Mouse (Mus musculus): ENCODE measurements around the gene Ackr3. TPM values are rescaled to one million over a fixed set of nuclear protein-coding genes. Genes with fewer than 3 reads are reported as not detected.

The Ackr3 gene
- total and polyA plus RNA-seq, 3 experiments, result 0.11 TPM; not detected in 2

- TF ChIP-seq GATA2 (IDR thresholded peaks at IDR 0.05; ENCODE audit: borderline replicate concordance, low read depth, low read length) (no peak), CTCF (IDR thresholded peaks at IDR 0.05; ENCODE audit: low read depth, low read length) (no peak), POLR2AphosphoS5 (IDR thresholded peaks at IDR 0.05; ENCODE audit: insufficient replicate concordance, low read depth, low read length) (no peak), TAL1 (conservative IDR thresholded peaks at IDR 0.05; ENCODE audit: low read depth, low read length) (no peak), GATA1 (IDR thresholded peaks at IDR 0.05; ENCODE audit: borderline replicate concordance, low read length) (no peak)
Observed at GRCm38 (mm10) chr1:90260704-90261581, 57.2 kb downstream of the Ackr3 start.

GRCm38 (mm10) chr1:90262380-90262779 is 58.6 kb downstream of the Ackr3 start:
- no peaks in the 10 kb centered on the region for H3K36me3 ChIP-seq (replicated peaks)
- DNase-seq (ENCODE audit: low spot score) (no peak), ATAC-seq (ENCODE audit: extremely low read depth, insufficient number of reproducible peaks, low FRiP score, poor library complexity, severe bottlenecking) (no peak)
- H3K4me1 ChIP-seq (ENCODE audit: insufficient read depth, low read depth, low read length), result no peaks in the 10 kb centered on the region
- H3K4me3 ChIP-seq (ENCODE audit: low read depth, low read length), result no peak overlapping the region
- H3K27me3 ChIP-seq (ENCODE audit: insufficient read depth, low read length), result no peaks in the 10 kb centered on the region
- H3K9me3 ChIP-seq (replicated peaks), result peaks cover 78% of the 10 kb centered on the region
- TF ChIP-seq POLR2AphosphoS5 (IDR thresholded peaks at IDR 0.05; ENCODE audit: insufficient replicate concordance, low read depth, low read length) (no peak), TAL1 (conservative IDR thresholded peaks at IDR 0.05; ENCODE audit: low read depth, low read length) (no peak), GATA1 (IDR thresholded peaks at IDR 0.05; ENCODE audit: borderline replicate concordance, low read length) (no peak), CTCF (IDR thresholded peaks at IDR 0.05; ENCODE audit: low read depth, low read length) (no peak), GATA2 (IDR thresholded peaks at IDR 0.05; ENCODE audit: borderline replicate concordance, low read depth, low read length) (no peak)

More at GRCm38 (mm10) chr1:90260704-90261581, 57.2 kb downstream of the Ackr3 start:
- Histone ChIP-seq H3K4me3 (ENCODE audit: low read depth, low read length) (no peak overlapping the region), H3K27me3 (ENCODE audit: insufficient read depth, low read length) (no peaks in the 10 kb centered on the region), H3K4me1 (ENCODE audit: insufficient read depth, low read depth, low read length) (no peaks in the 10 kb centered on the region), H3K36me3 (replicated peaks) (no peaks in the 10 kb centered on the region), H3K9me3 (replicated peaks) (peaks cover 78% of the 10 kb centered on the region)
- DNase-seq (ENCODE audit: low spot score), result no peak
- no peak for ATAC-seq (ENCODE audit: extremely low read depth, insufficient number of reproducible peaks, low FRiP score, poor library complexity, severe bottlenecking)

Other genes with a start within 250 kb of the Ackr3 start
- not detected in 2 replicates for gene Asb18, start 189.3 kb upstream of the Ackr3 start, total RNA-seq (2014; fragmentation: Nextera tagmentation)
- 0.05 and 0.06 TPM in 2 replicates for gene Asb18, start 189.3 kb upstream of the Ackr3 start, total RNA-seq (2017)
- not detected in 2 replicates for gene Asb18, start 189.3 kb upstream of the Ackr3 start, polyA plus RNA-seq (2012)
- gene Iqca, start 50.6 kb upstream of the Ackr3 start, total RNA-seq (2014; fragmentation: Nextera tagmentation), result not detected in 2 replicates
- gene Iqca, start 50.6 kb upstream of the Ackr3 start, total RNA-seq (2017), result 0.27 TPM in 1 of 2 replicates, not detected in the other
- gene Iqca, start 50.6 kb upstream of the Ackr3 start, polyA plus RNA-seq (2012), result not detected in 2 replicates

Measured in G1E (cell line).